Mouse (Mus musculus) heart, postnatal 36 days (tissue): ENCODE measurements around the gene Fgf12. TPM values are rescaled to one million over a fixed set of nuclear protein-coding genes. Genes with fewer than 3 reads are reported as not detected.

Experiments
- DNase-seq, 2 experiments: peaks; one replicate each; pipeline ENCODE4 v3.0.0; 2021 to 2022
- intact Hi-C: fragments of 180-260 bp; cut with DNase I; formaldehyde crosslinking; loops from one replicate; pipeline ENCODE4 v1.15.1; 2025
- total RNA-seq, 2 experiments: library from RNA; stranded (reverse); gene quantifications; 2 replicates each; pipeline ENCODE4 v1.2.3; 2021

The Fgf12 gene
- total RNA-seq, 2 experiments from 2014 or later = 11.8 to 16.5 TPM

DNA sequence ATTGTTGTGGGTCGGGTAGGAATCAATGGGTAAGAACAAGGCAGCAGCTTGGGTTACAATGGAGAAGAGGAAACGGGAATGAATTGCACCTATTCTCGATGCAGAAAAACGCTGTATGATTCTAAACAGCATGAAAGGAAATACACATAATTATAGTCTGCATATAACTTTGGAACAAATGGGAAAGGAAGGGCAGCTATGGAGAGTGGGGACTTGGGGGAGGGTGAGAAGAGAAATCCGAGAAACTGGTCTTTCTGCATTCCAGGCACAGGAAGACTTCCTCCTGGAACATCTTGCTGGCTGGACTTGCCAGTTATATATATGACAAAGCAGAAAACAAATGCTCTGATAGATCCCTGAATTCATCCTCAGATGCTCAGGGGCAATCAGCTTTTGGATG is 127.2 kb downstream of the Fgf12 start:
- intact Hi-C loops = no loop called here
- no peak for DNase-seq

DNA sequence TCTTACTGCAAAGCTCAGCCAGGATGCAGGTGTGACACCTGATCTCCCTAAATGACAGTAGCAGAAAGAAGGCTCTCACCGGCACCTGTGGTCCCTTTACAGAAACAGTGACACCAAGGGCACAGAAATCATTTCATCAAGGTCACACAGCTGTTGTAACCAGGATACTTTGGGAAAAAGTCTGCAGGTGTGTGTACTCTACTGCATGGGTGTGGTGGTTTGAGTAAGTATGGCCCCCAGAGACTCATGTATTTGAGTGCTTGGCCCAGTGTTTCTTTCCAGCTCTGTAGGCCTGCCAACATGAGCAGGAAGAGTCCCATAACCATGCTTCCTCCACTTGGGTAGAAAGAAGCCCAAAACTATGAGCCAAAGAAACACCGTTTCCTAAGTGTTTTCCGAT is 138.5 kb downstream of the Fgf12 start:
- intact Hi-C loops = no loop called here
- DNase-seq = no peak

DNA sequence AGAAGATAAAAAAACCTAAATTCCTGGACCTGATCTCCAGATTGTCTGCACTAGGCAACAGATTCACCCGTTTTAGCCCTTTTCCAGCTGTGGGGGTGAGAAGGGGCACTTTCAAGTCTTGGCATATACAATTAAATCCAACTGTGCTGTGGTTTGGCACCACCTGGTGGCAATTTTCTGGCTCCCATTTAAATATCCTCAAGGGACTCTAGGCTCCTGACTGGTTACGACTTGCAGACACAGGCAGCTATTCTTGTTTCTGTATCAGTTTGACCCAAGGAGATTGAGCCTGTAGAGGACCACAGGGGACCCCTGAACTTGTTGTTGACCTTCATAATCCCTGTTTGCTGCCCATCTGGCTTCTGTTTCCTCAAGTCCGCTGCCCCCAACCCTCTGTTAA is 141.9 kb downstream of the Fgf12 start:
- intact Hi-C loops = no loop called here
- DNase-seq = no peak

DNA sequence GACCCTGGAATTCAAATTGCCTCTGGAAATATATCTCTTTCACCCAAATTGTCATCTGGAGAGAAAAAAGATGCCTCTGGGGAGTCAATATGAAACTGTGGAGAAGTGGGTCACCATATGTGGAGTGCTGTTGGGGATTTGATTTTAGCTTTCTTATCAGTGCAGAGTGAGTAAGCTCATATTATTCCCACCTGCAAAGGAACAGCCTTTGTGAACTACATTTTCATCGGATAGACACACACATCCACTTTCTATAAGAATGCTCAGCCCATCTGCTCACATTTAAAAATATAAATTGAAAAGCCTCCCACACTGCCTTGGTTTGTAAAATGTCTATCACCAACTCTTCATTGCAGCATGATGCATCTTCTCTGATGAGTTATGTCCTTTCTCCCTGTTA is 149.7 kb downstream of the Fgf12 start:
- intact Hi-C loops = no loop called here
- DNase-seq = no peak

DNA sequence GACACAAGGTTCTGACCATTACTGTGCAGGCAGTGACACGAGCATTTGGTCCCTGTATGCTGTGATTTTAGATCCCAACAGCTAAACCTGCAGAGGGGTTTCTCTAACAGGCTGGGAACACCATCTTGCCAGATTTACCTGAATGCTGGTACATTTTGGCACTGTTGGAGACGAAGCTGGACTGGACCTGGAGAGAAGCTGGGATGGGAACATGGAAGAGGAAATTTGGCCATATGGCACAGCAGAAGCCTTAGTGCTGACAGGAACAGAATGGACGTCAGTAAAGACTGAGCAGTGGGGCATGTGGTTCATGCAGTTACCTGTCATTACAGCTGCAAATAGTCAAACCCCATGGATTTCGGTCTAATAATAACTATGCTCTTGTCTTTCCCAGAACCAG is 151.1 kb downstream of the Fgf12 start:
- intact Hi-C loops = no loop called here

DNA sequence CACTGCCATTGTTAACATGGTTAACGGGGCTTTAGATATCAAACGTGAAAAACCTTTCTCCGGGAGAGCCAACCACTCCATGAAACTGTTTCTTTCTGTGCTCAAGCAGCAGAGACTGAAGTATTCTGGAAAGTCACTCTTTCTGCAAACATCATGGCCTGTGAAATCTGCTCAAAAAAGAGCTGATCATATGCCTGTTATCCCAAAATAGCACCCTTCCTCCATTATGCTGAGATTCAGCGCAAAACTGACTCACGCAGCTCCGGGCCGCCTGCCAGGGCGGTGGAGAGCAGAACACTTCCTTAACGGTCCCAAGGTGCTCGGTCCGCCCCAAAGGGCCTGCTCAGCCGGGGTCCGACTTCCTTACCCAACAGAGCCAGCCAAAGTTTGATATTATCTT is 156.8 kb downstream of the Fgf12 start:
- no peak for DNase-seq
- intact Hi-C loops = no loop called here

More for the DNA sequence above, 151.1 kb downstream of the Fgf12 start:
- DNase-seq = no peak

DNA sequence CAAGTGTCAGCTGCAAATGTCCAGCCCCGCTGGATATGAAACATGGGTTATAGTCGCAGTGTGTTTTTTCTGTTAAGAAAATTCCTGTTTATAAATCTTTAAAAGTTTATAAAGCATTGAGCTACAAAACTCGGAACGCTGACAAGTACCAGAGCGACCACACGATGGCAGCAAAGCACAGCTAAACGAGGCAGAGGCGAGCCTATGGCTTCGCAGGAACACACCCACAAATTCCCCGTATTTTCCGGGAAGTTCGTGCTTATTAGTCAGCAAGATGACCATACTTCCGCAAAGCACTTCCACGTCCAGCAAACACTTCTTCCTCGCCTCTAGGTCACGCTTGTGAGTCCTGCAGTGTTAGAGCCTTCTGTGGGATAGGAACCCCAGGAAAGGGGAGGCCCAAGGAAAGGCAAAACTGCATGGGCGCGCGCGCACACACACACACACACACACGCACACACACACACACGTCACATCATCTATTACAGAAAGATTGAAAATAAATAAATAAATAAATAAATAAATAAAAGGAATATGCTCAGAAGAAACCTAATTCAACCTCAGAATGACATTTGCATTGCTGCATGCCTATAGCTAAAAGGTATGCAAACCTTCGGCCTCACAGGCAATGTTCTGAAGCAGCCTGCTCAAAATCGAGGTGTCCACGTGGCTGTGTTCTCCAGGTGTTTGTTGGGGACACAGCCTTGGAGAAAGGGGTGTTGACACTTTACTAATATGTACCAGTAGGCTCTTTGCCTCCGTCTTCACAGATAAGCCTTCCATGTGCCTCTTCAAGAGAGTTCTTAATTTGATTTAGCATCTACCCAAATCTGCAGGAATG is 159.6 kb downstream of the Fgf12 start:
- DNase-seq = peak; percentile 63 to 73
- intact Hi-C loops = loop anchor here (1.0 to 2.0 kb wide), 2 partner anchors 200 to 968 kb away; no protein-coding TSS in a partner anchor

DNA sequence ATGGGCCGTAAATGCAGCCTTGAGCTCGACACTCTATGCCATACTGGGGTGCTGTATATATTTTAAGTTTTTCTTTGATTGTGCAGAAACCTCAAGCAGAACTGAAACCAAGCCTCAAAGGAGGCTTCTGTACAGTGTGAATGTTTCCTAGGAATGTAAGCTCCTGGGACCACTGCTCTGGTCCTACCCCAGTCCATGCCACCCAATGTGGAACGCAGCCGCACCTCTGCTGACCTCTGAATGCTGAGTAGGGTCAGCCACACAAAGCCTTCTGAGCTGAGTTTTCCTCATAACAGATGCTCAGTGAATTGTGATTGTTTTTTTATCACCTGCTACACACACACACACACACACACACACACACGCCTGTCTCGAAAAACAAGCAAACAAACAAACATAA is 160.4 kb downstream of the Fgf12 start:
- no peak for DNase-seq
- intact Hi-C loops = loop anchor here (2.0 kb wide), 1 partner anchor 968 kb away; no protein-coding TSS in a partner anchor

DNA sequence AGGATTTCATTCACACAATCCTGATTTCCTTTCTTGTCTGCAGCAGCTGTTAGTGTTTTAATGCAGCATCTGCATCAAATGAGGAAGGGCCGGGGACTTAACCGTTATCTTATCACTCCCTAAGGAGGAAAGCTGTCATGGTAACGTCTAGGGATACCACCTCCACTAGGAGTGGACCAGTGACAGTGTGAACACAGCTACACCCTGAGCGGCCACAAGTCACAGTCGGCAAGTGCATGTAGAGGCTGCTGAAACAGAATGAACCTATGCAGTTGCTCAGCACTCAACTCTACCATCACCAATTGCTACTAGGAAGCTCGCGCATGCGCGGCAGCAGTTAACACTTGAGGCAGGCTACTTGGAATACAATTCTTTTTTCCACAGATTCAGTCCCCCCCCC is 161.3 kb downstream of the Fgf12 start:
- no peak for DNase-seq
- intact Hi-C loops = no loop called here

DNA sequence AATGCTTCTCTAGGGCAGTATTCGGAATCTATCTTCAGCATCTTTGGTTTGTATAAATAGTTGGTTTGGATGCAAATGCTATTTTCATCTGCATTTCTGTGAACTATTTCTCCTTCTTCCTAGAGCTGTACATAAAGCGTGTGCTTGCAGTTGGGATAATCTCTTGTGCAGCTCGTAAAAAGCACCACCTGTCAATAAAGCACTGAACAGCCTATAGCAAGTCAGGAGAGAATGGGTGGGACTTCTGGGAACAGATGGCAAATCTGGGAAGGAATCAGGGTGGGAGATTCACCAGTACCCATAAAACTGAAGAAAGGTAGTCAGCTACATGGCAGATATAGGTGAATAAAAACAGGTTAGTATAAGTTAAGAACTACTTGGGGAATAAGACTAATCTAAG is 180.7 kb downstream of the Fgf12 start:
- intact Hi-C loops = no loop called here

DNA sequence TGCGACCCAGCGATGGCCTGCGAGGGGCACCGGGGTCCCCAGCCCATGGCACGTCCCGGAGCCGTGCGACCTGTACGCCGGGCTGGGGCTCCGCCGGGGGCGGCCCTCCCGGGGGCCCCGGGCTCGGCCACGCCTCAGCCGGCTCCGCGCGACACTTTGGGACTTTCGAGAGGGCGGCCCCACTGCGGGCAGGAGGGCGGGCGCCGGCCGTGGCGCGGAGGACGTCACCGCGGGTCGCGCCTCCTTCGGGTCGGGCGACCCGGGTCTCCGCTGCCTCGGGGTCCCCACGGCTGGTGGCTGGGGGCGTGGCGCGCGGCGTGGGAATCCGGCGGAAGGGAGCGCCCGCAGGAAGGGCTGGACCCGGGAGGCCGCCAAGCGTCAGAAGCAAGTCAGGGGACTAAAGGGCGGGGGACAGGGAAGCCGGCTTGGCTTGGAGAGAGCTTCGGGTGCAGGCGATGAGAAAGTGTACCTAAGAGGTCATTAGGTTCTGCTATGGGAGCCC is 188.1 kb downstream of the Fgf12 start:
- intact Hi-C loops = no loop called here
- DNase-seq = no peak

More for the DNA sequence above, 180.7 kb downstream of the Fgf12 start:
- DNase-seq = no peak

DNA sequence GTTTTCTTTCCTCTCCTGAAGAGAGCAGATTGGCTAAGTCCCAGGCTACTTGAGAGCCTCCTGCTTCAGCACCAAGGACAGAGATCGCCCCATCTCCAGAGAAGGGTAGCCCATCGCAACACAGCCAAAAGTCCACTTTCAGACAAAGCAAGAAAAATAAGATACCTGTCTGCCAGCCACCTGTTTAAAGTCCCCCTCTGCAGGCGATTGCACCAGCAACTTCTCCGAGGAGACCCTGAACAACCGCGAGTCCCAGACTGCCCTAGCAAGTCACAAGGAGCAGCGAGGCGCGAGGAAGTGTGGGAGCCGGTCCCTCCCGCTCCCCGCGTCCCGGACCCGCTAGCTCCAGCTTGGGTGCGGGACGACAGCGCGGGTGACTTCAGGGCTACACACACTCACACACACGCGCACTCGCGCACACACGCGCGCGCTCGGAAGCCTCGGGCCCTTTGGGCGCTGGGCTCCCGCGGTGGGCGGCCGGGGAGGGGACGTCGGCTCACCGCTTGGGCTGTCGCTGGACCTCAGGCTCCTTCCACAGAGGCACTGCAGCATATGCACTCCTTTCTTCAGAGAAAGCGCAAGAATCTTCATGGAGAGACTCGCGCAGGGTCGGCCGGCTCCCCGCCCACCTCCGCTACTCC is 188.7 kb downstream of the Fgf12 start:
- intact Hi-C loops = no loop called here
- peak; percentile 13 to 18 for DNase-seq

DNA sequence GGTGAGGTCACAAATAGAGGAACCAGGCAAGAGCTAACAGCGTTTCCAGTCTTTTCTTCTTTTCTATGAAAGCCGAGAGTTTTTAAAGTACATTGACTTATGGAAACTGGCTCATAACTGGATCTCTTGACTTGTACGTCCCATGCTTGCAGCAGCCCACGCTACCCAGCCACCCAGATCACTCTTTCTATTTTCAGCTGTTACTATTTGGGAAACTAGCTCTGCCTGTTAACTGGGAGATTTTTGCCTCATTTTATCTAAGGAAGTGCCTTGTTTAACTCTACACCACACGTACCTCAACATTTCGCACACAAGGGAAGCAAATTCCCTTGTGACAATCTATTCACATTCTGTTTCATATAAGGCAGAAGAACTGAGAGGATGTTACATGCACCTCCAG is 190.0 kb downstream of the Fgf12 start:
- intact Hi-C loops = no loop called here
- DNase-seq = no peak

DNA sequence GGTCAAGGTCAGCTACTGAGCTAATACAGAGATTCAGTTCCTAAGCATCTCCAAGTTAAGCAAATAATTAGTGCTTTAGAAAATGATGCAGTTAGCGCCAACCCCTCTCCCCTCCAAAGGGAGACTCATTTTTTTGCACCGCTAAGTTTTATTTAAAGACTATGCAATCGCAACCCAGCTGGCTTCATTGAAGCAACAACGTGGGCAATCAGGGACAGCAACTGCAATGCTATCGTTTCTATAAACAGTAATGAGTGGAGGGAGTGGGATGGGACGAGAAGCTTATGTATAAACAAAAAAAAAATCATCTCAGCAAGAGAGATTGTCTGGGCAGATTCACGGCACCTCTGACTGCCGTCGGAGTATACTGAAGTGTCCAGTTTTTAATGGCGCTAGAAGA is 197.6 kb downstream of the Fgf12 start:
- no peak for DNase-seq
- intact Hi-C loops = no loop called here

DNA sequence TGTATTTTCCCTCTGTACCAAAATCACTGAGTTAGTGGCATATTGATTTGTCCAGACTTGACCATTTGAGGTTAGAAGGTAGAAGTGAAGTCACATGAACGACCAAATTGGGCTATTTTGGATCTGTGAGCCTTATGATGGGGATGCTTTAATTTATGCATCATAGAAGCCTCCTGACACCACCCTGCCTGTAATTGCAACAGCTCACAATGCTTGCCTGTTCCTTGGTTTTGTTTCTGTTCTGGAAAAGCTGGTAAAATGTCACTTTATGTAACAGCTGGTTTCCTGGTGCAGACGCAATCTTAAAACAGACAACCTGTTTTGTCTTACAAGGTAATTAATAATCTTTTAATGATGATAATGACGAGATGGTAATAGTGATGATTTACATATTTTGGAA is 213.4 kb downstream of the Fgf12 start:
- no peak for DNase-seq
- intact Hi-C loops = no loop called here

DNA sequence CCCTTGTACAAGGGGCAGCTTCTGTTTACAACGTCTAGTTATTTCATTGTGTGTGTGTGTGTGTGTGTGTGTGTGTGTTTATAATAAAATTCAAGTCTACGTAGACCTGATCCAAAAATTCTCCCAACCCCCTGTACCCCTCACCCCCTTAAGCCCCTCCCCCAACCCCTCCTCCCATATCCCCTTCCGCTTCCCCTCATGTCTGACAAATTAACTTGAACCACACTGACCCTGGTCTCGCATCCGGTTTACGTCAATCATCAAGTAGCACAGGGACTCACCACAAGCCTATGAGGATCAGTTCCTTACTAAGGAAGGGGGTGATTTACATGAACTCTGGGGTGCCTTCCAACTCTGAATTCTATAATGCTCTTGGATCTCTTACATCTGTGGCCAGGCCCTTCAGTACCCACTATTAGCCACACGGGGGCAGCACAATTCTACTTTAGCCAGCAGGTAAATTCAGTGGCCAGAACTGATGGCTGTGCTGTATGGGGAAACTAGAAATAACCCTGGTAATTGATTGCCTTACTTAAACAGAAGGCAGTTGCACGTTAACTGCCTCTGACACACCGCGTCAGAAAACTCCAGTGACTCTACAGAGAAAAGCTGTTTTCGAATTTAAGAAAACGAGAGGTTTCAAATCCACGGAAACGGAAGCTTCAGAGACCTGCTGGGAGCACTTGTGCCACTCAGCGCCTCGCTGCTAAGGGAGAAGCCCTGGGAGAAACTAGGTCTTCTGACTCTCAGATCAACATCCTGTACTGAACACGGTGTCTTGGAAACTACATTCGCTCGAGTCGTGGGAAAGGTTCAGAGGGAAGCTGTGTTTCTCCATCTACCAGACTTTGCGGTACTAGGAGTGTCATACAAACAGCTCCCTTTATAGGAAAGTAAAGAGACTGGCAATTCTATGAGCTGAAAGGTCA is 235.0 kb downstream of the Fgf12 start:
- intact Hi-C loops = loop anchor here (5.0 kb wide), 1 partner anchor 274 kb away; no protein-coding TSS in a partner anchor

DNA sequence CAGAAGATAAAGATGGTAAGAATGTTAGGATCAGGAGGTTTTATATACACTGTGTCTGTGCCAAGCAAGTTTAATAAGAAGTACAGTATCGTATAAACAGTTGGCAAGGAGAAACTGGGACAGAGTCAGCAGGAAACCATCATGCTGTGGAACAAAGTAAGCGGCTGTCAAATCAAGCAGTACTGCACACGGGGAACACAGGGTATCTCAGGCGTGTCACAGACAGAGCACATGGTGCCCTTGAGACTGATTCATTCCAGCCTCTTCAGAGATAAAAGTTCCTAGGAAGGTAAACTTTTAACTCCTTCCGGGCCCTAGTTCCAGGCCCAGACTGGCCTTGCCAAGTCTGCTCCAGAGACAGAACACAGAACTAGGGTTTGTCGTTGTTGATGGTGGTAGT is 240.4 kb downstream of the Fgf12 start:
- DNase-seq = no peak
- intact Hi-C loops = no loop called here

More for the DNA sequence above, 235.0 kb downstream of the Fgf12 start:
- peak; percentile 44 to 64 for DNase-seq

DNA sequence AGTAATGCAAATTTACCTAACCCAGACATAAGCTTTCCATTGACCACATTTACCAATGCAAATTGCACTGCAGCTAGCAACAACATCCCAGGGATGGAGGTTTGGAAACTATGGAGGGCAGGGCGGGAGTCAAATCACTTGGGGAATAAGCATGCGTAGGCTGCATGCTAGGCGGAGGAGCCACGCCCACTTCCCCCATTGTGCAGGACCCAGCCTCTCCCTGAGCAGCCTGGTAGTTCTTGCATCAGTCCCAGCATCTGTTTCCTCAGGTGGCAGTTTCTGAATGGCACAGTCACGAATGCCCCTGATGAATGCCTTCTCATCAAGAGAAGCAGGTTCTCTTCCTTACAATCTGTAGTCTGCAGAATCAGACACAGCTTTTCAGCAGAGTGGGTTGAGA is 241.5 kb downstream of the Fgf12 start:
- DNase-seq = no peak
- intact Hi-C loops = no loop called here

DNA sequence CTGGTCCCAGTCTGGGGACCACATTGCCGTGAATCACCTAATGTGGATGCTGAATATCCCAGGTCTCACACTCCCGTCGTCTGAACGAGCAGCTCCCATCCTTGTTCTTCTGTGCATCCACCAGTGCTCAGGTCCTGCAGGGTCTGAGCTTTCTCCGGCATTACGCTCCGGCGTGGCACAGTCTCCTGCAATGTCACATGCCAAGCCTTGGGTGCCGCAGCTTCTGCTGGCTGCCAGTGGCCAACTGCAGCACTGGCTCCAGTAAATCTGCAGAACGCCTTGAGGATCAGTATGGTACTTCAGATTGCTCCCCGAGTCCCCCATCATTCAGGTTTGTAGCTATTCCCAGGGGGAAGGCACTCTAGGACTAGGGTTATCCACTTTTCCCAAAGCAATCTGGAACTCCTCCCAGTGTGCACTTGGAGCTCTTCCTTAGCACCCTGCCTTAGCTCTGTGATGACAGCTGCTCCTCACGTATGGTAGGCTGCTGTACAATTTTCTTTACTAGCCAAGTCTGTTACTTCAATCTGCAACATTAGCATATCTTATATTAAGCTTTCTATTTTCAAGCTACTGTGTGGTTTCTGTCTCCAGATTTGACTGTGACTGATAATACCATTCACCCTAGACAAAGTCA is 254.8 kb downstream of the Fgf12 start:
- no peak for DNase-seq
- intact Hi-C loops = no loop called here

DNA sequence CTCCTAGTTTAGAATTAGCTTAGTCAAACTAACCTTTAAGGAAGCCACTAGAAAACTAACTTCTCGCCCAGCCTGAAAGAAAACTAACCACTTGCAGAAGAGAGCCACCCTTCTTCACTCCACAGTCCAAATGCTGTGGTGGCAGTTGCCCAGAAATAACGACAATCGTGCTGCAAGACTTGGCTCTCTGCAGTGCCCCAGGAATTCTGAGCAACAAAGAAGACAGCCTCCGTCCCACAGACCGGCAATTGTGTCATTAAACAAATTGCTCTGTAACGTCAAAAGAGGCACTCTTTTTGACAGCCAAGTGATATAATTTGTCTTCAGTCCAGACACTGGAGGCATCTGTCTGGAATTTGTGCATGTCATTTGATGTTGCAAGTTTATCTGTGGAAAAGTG is 261.2 kb downstream of the Fgf12 start:
- DNase-seq = no peak
- intact Hi-C loops = loop anchor here (2.0 kb wide), 1 partner anchor 351 kb away; no protein-coding TSS in a partner anchor
